Mouse (Mus musculus) CH12.LX (cell line): Measurements from ENCODE around the gene Btnl9. TPM values are rescaled to one million over a fixed set of nuclear protein-coding genes. Genes with fewer than 3 reads are reported as not detected.

Experiments used
- DNase-seq: peaks from one replicate; pipeline ENCODE4 v3.0.0-alpha.2; 2013; ENCODE audit errors: extremely low read depth
- H3K27ac ChIP-seq: 2 replicates; pipeline ENCODE4 v1.5.1; 2012; ENCODE audit warnings: low read depth, mild to moderate bottlenecking, control low read depth, moderate library complexity; ENCODE audit not compliant: insufficient read depth
- H3K27me3 ChIP-seq: replicated peaks from 2 replicates; pipeline ENCODE3; 2012; ENCODE audit warnings: inconsistent platforms
- H3K36me3 ChIP-seq, 2 experiments: replicated peaks in 1 of 2; 2 replicates each; pipeline versions ENCODE3 to v1.6.1; 2012; ENCODE audit warnings: inconsistent platforms in 1 of 2, low read length in 1 of 2, mild to moderate bottlenecking in 1 of 2, mixed read lengths in 1 of 2, moderate library complexity in 1 of 2; ENCODE audit not compliant: control insufficient read depth in 1 of 2, insufficient read depth in 1 of 2
- H3K4me1 ChIP-seq, 2 experiments: 2 replicates each; pipeline ENCODE4 v1.6.1; 2012; ENCODE audit warnings: inconsistent platforms in 1 of 2, moderate library complexity in 1 of 2; ENCODE audit not compliant: insufficient read depth in 2 of 2, control insufficient read depth in 1 of 2
- H3K4me2 ChIP-seq: 2 replicates; pipeline ENCODE4 v1.6.1; 2012; ENCODE audit warnings: low read depth, mild to moderate bottlenecking, control low read depth; ENCODE audit not compliant: poor library complexity, insufficient read depth, severe bottlenecking
- H3K4me3 ChIP-seq, 3 experiments: fragments of 150-350 bp in 1 of 3; sonication (generic) in 1 of 3; replicated peaks in 1 of 3; 2 replicates each; pipeline versions ENCODE3 to v1.5.1; 2011 to 2012; ENCODE audit warnings: low read depth in 2 of 3, low read length in 2 of 3, mild to moderate bottlenecking in 2 of 3, moderate library complexity in 2 of 3, control low read depth in 1 of 3, improper control_type of control experiment in 1 of 3, inconsistent platforms in 1 of 3, mixed read lengths in 1 of 3; ENCODE audit not compliant: poor library complexity in 1 of 3
- H3K79me2 ChIP-seq: replicated peaks from 2 replicates; pipeline ENCODE4 v1.6.1; 2012; ENCODE audit warnings: mild to moderate bottlenecking, moderate library complexity; ENCODE audit not compliant: control insufficient read depth, poor library complexity, insufficient read depth, severe bottlenecking; ENCODE audit errors: extremely low read depth
- H3K9ac ChIP-seq: 2 replicates; pipeline ENCODE4 v1.6.1; 2012; ENCODE audit warnings: low read depth, mild to moderate bottlenecking, control low read depth, moderate library complexity; ENCODE audit not compliant: insufficient read depth
- H3K9me3 ChIP-seq: replicated peaks from 2 replicates; pipeline ENCODE3; 2012; ENCODE audit warnings: low read length, inconsistent platforms, mixed read lengths
- BHLHE40 ChIP-seq: IDR thresholded peaks from 2 replicates; pipeline ENCODE4 v1.6.1; 2011; ENCODE audit warnings: mild to moderate bottlenecking, low read depth, low read length, improper control_type of control experiment
- CHD1 ChIP-seq: IDR thresholded peaks from 2 replicates; pipeline ENCODE4 v1.6.1; 2012; ENCODE audit warnings: low read depth, low read length, improper control_type of control experiment, inconsistent platforms
- CHD2 ChIP-seq: IDR thresholded peaks from 2 replicates; pipeline ENCODE4 v1.6.1; 2011; ENCODE audit warnings: low read length, improper control_type of control experiment
- CTCF ChIP-seq, 2 experiments: IDR thresholded peaks in 1 of 2; conservative IDR thresholded peaks in 1 of 2; 2 replicates each; pipeline ENCODE4 v1.5.1; 2011 to 2012; ENCODE audit warnings: low read depth in 2 of 2, low read length in 2 of 2, improper control_type of control experiment in 1 of 2, inconsistent platforms in 1 of 2, mild to moderate bottlenecking in 1 of 2, moderate library complexity in 1 of 2
- E2F4 ChIP-seq: IDR thresholded peaks from 2 replicates; pipeline ENCODE4 v1.6.1; 2011; ENCODE audit warnings: low read depth, low read length, improper control_type of control experiment; ENCODE audit not compliant: insufficient replicate concordance
- ELF1 ChIP-seq: IDR thresholded peaks from 2 replicates; pipeline ENCODE4 v1.6.1; 2014; ENCODE audit warnings: low read depth, mild to moderate bottlenecking, inconsistent platforms, low read length, improper control_type of control experiment
- EP300 ChIP-seq: IDR thresholded peaks from 2 replicates; pipeline ENCODE4 v1.6.1; 2011; ENCODE audit warnings: low read length, improper control_type of control experiment
- ETS1 ChIP-seq: conservative IDR thresholded peaks from 2 replicates; pipeline ENCODE4 v1.6.1; 2012; ENCODE audit warnings: low read depth, mild to moderate bottlenecking, inconsistent platforms, low read length, improper control_type of control experiment, moderate library complexity
- GABPA ChIP-seq: IDR thresholded peaks from 2 replicates; pipeline ENCODE4 v1.6.1; 2012; ENCODE audit warnings: low read depth, low read length, improper control_type of control experiment, inconsistent platforms; ENCODE audit not compliant: insufficient replicate concordance
- HCFC1 ChIP-seq: IDR thresholded peaks from 2 replicates; pipeline ENCODE4 v1.6.1; 2012; ENCODE audit warnings: low read depth, mild to moderate bottlenecking, inconsistent platforms, low read length, improper control_type of control experiment
- IRF4 ChIP-seq: IDR thresholded peaks from 2 replicates; pipeline ENCODE4 v1.6.1; 2014; ENCODE audit warnings: low read depth, mild to moderate bottlenecking, inconsistent platforms, low read length, improper control_type of control experiment
- JUN ChIP-seq: IDR thresholded peaks from 2 replicates; pipeline ENCODE4 v1.6.1; 2011; ENCODE audit warnings: low read depth, mild to moderate bottlenecking, low read length, improper control_type of control experiment, moderate library complexity; ENCODE audit not compliant: insufficient read depth
- JUND ChIP-seq: conservative IDR thresholded peaks from 2 replicates; pipeline ENCODE4 v1.6.1; 2011; ENCODE audit warnings: low read depth, low read length, improper control_type of control experiment
- KAT2A ChIP-seq: IDR thresholded peaks from 2 replicates; pipeline ENCODE4 v1.6.1; 2012; ENCODE audit warnings: low read length, improper control_type of control experiment, inconsistent platforms; ENCODE audit not compliant: insufficient replicate concordance
- MAFK ChIP-seq: IDR thresholded peaks from 2 replicates; pipeline ENCODE4 v1.6.1; 2011; ENCODE audit warnings: low read length, improper control_type of control experiment; ENCODE audit not compliant: insufficient replicate concordance
- MAX ChIP-seq: IDR thresholded peaks from 2 replicates; pipeline ENCODE4 v1.6.1; 2011; ENCODE audit warnings: low read length, improper control_type of control experiment
- MAZ ChIP-seq: IDR thresholded peaks from 2 replicates; pipeline ENCODE4 v1.6.1; 2012; ENCODE audit warnings: low read depth, mild to moderate bottlenecking, inconsistent platforms, low read length, improper control_type of control experiment, moderate library complexity
- MEF2A ChIP-seq: IDR thresholded peaks from 2 replicates; pipeline ENCODE4 v1.6.1; 2014; ENCODE audit warnings: low read depth, mild to moderate bottlenecking, inconsistent platforms, low read length, improper control_type of control experiment, borderline replicate concordance
- MXI1 ChIP-seq: IDR thresholded peaks from 2 replicates; pipeline ENCODE4 v1.6.1; 2011; ENCODE audit warnings: mild to moderate bottlenecking, low read depth, low read length, improper control_type of control experiment
- MYC ChIP-seq: IDR thresholded peaks from 2 replicates; pipeline ENCODE4 v1.6.1; 2011; ENCODE audit warnings: low read depth, mild to moderate bottlenecking, improper control_type of control experiment, low read length
- NELFE ChIP-seq: IDR thresholded peaks from 2 replicates; pipeline ENCODE4 v1.6.1; 2011; ENCODE audit warnings: low read depth, low read length, improper control_type of control experiment
- NRF1 ChIP-seq: IDR thresholded peaks from 2 replicates; pipeline ENCODE4 v1.6.1; 2014; ENCODE audit warnings: low read depth, mild to moderate bottlenecking, inconsistent platforms, low read length, improper control_type of control experiment, moderate library complexity
- PAX5 ChIP-seq: IDR thresholded peaks from 2 replicates; pipeline ENCODE4 v1.6.1; 2012; ENCODE audit warnings: low read length, inconsistent platforms, mixed read lengths
- POLR2A ChIP-seq: IDR thresholded peaks from 2 replicates; pipeline ENCODE4 v1.6.1; 2011; ENCODE audit warnings: low read depth, mild to moderate bottlenecking, improper control_type of control experiment, low read length
- POLR2AphosphoS2 ChIP-seq: IDR thresholded peaks from 2 replicates; pipeline ENCODE4 v1.6.1; 2011; ENCODE audit warnings: low read depth, low read length, improper control_type of control experiment
- RAD21 ChIP-seq: IDR thresholded peaks from 2 replicates; pipeline ENCODE4 v1.6.1; 2011; ENCODE audit warnings: low read depth, mild to moderate bottlenecking, low read length, improper control_type of control experiment, moderate library complexity
- RCOR1 ChIP-seq: conservative IDR thresholded peaks from 2 replicates; pipeline ENCODE4 v1.6.1; 2012; ENCODE audit warnings: low read depth, mild to moderate bottlenecking, inconsistent platforms, low read length, improper control_type of control experiment
- SIN3A ChIP-seq: IDR thresholded peaks from 2 replicates; pipeline ENCODE4 v1.6.1; 2012; ENCODE audit warnings: low read length, improper control_type of control experiment, inconsistent platforms
- SMC3 ChIP-seq: IDR thresholded peaks from 2 replicates; pipeline ENCODE4 v1.6.1; 2011; ENCODE audit warnings: low read depth, low read length, improper control_type of control experiment
- TBP ChIP-seq: conservative IDR thresholded peaks from 2 replicates; pipeline ENCODE4 v1.6.1; 2011; ENCODE audit warnings: low read depth, low read length, improper control_type of control experiment
- TCF12 ChIP-seq: IDR thresholded peaks from 2 replicates; pipeline ENCODE4 v1.6.1; 2014; ENCODE audit warnings: low read depth, mild to moderate bottlenecking, inconsistent platforms, low read length, improper control_type of control experiment
- UBTF ChIP-seq: IDR thresholded peaks from 2 replicates; pipeline ENCODE4 v1.6.1; 2012; ENCODE audit warnings: low read depth, mild to moderate bottlenecking, inconsistent platforms, low read length, improper control_type of control experiment, moderate library complexity
- USF1 ChIP-seq: IDR thresholded peaks from 2 replicates; pipeline ENCODE4 v1.6.1; 2014; ENCODE audit warnings: low read depth, mild to moderate bottlenecking, inconsistent platforms, low read length, improper control_type of control experiment
- USF2 ChIP-seq: conservative IDR thresholded peaks from 2 replicates; pipeline ENCODE4 v1.6.1; 2011; ENCODE audit warnings: low read depth, low read length, improper control_type of control experiment
- ZC3H11A ChIP-seq: IDR thresholded peaks from 2 replicates; pipeline ENCODE4 v1.6.1; 2012; ENCODE audit warnings: low read depth, mild to moderate bottlenecking, inconsistent platforms, low read length, improper control_type of control experiment
- ZKSCAN1 ChIP-seq: IDR thresholded peaks from 2 replicates; pipeline ENCODE4 v1.6.1; 2012; ENCODE audit warnings: low read depth, inconsistent platforms, low read length, improper control_type of control experiment, borderline replicate concordance
- ZMIZ1 ChIP-seq: IDR thresholded peaks from 2 replicates; pipeline ENCODE4 v1.6.1; 2012; ENCODE audit warnings: low read depth, mild to moderate bottlenecking, inconsistent platforms, low read length, improper control_type of control experiment
- ZNF384 ChIP-seq: IDR thresholded peaks from 2 replicates; pipeline ENCODE4 v1.6.1; 2012; ENCODE audit warnings: low read depth, low read length, improper control_type of control experiment, inconsistent platforms
- dilution Hi-C: fragments of 300-500 bp; cut with MboI; formaldehyde crosslinking; loops from 2 replicates; pipeline ENCODE4 v1.14.3; 2020; ENCODE audit warnings: low sequenced_read_pairs; ENCODE audit not compliant: extremely low pct_unique_long_range_greater_than_20kb, extremely low pct_ligation_motif_present
- in situ Hi-C: fragments of 300-500 bp; cut with MboI; formaldehyde crosslinking; loops from 3 replicates; pipeline ENCODE4 v1.14.3; 2019; ENCODE audit warnings: low sequenced_read_pairs, low pct_ligation_motif_present, low pct_unique_long_range_greater_than_20kb, mixed read lengths
- polyA plus RNA-seq: library from polyadenylated mRNA; unstranded; fragments of >175 nt; gene quantifications from 2 replicates; pipeline ENCODE4 v1.2.1, GENCODE M21; 2012; ENCODE audit warnings: low read depth; ENCODE audit not compliant: insufficient read length
- total RNA-seq, 2 experiments: library from RNA; depleted of rRNA; stranded (reverse); fragments of 300-350 nt in 1 of 2; fragments of >200 nt in 1 of 2; gene quantifications; 2 replicates each; pipeline ENCODE4 v1.2.3; 2012 to 2014

Btnl9 gene
- total and polyA plus RNA-seq, 3 experiments, result 0.20 to 0.34 TPM; not detected in 1

GRCm38 (mm10) chr11:49203771-49204497, 17.0 kb upstream of the Btnl9 start:
- in situ Hi-C loops (no loop called here), dilution Hi-C loops (no loop called here)
- Histone ChIP-seq H3K27me3 (no peaks in the 10 kb centered on the region), H3K27ac (peak overlapping the region; percentile 94), H3K79me2 (peaks cover 34% of the 10 kb centered on the region), H3K9me3 (no peaks in the 10 kb centered on the region), H3K4me3 (peak overlapping the region; percentile 63 to 77 (median 71)), H3K4me1 (peaks cover 5 to 58% of the 10 kb centered on the region in 2 experiments), H3K9ac (peak overlapping the region; percentile 95), H3K36me3 (peaks cover 8 to 20% of the 10 kb centered on the region in 2 experiments), H3K4me2 (peak overlapping the region; percentile 37; the same call in 1 of the 2 replicates)
- DNase-seq, result peak; percentile 86
- TF ChIP-seq TCF12, result no peak; the same call in 1 of the 2 replicates
- peak; percentile 30; the same call in 1 of the 2 replicates for TF ChIP-seq MEF2A
- TF ChIP-seq NELFE, result peak; percentile 10; the same call in 1 of the 2 replicates
- no peak for TF ChIP-seq CTCF (conservative IDR thresholded peaks at IDR 0.05 in 1 of 2, IDR thresholded peaks at IDR 0.05 in 1 of 2; ENCODE audit: low read depth in 2 of 2, low read length in 2 of 2)
- no peak for TF ChIP-seq UBTF
- TF ChIP-seq CHD2, result peak; percentile 59
- no peak; the same call in 1 of the 2 replicates for TF ChIP-seq ZMIZ1
- no peak for TF ChIP-seq ZKSCAN1
- 0 out of 2 replicates have a peak, but pooled peaks have one; percentile 13 for TF ChIP-seq SIN3A
- TF ChIP-seq POLR2A, result peak; percentile 54
- TF ChIP-seq TBP, result peak; percentile 69
- TF ChIP-seq RAD21, result no peak; the same call in 1 of the 2 replicates
- no peak for TF ChIP-seq POLR2AphosphoS2
- no peak for TF ChIP-seq ELF1
- no peak; the same call in 1 of the 2 replicates for TF ChIP-seq MXI1
- no peak; the same call in 1 of the 2 replicates for TF ChIP-seq HCFC1
- TF ChIP-seq JUN, result no peak
- no peak for TF ChIP-seq JUND
- no peak for TF ChIP-seq PAX5
- no peak; the same call in 1 of the 2 replicates for TF ChIP-seq EP300
- 0 out of 2 replicates have a peak, but pooled peaks have one; percentile 3 for TF ChIP-seq NRF1
- no peak for TF ChIP-seq SMC3
- peak; percentile 94 for TF ChIP-seq BHLHE40
- TF ChIP-seq RCOR1, result no peak
- TF ChIP-seq MAZ, result no peak; the same call in 1 of the 2 replicates
- no peak for TF ChIP-seq ZC3H11A
- peak; percentile 9; the same call in 1 of the 2 replicates for TF ChIP-seq MAX
- peak; percentile 5; the same call in 1 of the 2 replicates for TF ChIP-seq MAFK
- 0 out of 2 replicates have a peak, but pooled peaks have one; percentile 13 for TF ChIP-seq ZNF384
- TF ChIP-seq USF1, result peak; percentile 65
- 0 out of 2 replicates have a peak, but pooled peaks have one; percentile 7 for TF ChIP-seq E2F4
- TF ChIP-seq KAT2A, result no peak
- TF ChIP-seq IRF4, result peak; percentile 66; the same call in 1 of the 2 replicates
- TF ChIP-seq GABPA, result no peak
- 0 out of 2 replicates have a peak, but pooled peaks have one; percentile 42 for TF ChIP-seq MYC
- TF ChIP-seq USF2, result peak; percentile 52; the same call in 1 of the 2 replicates
- peak; percentile 17; the same call in 1 of the 2 replicates for TF ChIP-seq CHD1
- TF ChIP-seq ETS1, result peak; percentile 66
